Mouse (Mus musculus) G1E-ER4 (cell line): ENCODE results near the gene Ppard. TPM values are rescaled to one million over a fixed set of nuclear protein-coding genes. Genes with fewer than 3 reads are reported as not detected.

ENCODE experiments used
- GATA1 ChIP-seq: IDR thresholded peaks from one replicate; pipeline ENCODE4 v1.8.0; 2012; ENCODE audit warnings: low read length, inconsistent platforms
- polyA plus RNA-seq: library from polyadenylated mRNA; stranded (reverse); fragments of >175 nt; gene quantifications from 2 replicates; pipeline ENCODE4 v1.2.3, GENCODE M21; 2012

Ppard gene
- 58.7 and 61.9 TPM in 2 replicates for polyA plus RNA-seq

DNA sequence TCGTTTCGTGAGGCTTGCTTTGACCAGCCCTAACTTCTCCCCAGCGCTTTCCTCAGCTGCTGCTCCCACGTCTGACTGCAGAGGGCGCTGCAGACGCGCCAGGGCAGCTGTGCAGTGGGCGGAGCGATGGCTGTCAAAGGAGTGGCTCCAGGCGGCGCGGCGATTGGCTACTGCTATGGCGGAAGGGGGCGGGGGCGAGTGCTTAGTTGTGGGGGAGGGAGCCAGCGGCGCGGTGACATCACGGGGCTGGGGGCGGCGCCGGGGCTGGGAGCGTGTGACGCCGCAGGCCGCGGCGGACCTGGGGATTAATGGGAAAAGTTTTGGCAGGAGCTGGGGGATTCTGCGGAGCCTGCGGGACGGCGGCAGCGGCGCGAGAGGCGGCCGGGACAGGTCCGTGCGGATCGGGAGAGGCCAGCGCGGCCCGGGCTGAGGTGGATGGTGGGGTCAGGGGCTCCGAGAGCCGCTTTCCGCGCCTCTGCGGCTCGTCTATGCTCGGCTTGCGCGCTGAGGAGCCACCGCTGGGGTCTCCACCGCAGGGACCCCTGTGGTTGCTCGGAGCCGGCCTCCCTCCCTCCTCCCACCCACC, at the start of gene Ppard:
Gene Ppard, plus strand, starts transcription at position 226 of the 586 bp plus-strand sequence.
- TF ChIP-seq GATA1: no peak

DNA sequence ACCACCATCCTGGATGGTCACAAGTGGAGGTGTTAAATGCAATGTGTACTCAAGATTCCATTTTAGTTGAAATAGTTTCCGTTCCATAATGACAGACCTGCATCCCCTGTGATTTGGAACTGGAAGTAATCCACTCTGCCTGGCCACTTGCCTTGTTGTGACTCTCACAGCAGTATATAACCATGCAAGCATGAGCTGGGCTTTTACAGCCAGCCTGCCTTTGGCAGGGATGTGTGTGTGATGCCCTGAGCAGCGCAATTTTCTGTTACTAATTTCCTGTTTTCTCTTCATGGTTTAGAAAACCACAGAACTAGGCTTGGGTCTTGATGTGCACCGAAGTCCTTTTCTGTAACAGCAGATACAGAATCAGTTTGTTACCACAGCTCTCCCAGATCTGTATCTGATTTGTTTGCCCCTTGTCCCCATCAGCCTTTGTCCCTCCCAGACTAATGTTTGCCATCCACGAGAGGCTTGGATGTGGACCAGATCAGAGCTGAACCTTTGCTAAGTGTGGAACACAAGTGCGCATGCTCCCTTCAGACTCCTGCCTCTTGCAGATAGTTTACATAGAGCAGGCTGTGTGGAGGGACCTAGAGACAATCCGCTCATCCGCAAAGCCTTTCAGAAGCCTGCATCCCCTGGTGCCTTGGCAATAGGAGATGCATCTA, 47.4 kb upstream of the Ppard start:
- no peak for TF ChIP-seq GATA1

DNA sequence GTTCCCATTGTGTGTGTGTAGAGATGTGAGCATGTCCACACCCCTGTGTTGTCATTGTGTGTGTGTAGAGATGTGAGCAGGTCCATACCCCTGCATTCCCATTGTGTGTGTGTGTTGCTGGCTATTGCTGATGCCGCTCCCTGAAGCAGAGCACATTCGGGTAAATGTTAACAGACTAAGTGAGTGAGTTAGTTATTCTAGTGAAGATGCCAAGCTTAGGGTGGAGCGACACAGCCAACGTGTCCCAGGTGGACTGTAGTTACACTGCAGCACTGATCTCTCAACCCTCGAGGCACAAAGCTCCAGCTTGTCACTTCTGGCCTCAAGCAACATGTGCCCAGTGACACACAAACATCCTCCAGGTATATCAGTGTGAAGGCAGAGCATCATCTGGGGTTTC, 44.2 kb upstream of the Ppard start:
- TF ChIP-seq GATA1: no peak

DNA sequence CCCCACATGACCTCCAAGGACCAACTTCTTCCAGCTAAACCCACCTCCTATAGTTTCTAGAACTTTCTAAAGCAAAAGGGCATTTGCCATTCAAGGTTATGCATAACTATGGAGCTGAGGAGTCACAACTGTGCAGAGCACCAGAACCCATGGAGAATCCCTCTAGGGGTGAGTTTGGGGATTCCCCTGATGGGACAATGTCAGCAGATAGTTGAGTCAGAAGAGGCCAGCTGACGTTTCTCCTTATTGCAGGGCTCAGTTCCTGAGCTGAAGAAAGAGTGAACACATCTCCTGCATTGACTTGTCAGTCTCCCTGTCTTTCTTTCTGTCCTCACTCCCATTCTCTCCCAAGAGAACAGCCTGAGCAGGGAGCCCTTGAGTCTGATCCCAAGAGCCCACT, 39.7 kb upstream of the Ppard start:
- TF ChIP-seq GATA1: no peak

- no peak for TF ChIP-seq GATA1
Measured at GRCm38 (mm10) chr17:28193559-28193958, 38.9 kb upstream of the Ppard start.

DNA sequence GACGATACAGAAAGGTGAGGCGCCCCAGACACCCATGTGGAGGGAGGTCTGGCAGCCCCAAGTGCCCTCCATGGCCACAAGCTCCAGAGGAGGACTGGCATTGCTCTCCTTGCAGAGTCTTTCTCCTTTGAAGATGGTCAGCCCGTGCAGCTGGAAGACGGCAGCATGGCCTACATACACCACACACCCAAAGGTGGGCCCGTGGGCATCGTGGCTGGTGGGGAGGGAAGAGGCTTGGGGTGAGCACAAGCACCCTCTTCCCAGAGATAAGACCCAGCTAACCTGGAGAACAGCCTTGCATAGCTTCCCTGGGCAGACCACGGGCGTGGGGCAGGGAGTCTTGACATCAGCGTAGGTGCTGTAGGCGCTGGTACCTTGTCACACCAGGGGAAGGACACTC, 37.5 kb upstream of the Ppard start:
- no peak for TF ChIP-seq GATA1

GRCm38 (mm10) chr17:28197646-28198045, 34.9 kb upstream of the Ppard start:
- TF ChIP-seq GATA1: no peak

DNA sequence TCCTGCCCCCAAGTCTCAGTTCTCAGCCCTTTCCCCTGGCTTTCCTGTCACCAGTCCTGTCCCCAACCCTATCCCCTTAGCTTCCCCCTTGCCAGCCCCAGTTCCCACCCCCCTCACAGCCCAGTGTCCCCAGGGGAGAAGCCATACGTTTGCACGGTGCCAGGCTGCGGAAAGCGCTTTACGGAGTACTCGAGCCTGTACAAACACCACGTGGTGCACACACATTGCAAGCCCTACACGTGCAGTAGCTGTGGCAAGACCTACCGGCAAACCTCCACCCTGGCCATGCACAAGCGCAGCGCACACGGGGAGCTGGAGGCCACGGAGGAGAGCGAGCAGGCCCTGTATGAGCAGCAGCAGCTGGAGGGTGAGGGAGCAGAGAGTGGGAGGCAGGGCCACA, 30.5 kb upstream of the Ppard start:
- no peak for TF ChIP-seq GATA1

- TF ChIP-seq GATA1: no peak
Measured at GRCm38 (mm10) chr17:28204052-28204720, 28.3 kb upstream of the Ppard start.

GRCm38 (mm10) chr17:28205443-28205842, 27.1 kb upstream of the Ppard start:
- TF ChIP-seq GATA1: no peak

DNA sequence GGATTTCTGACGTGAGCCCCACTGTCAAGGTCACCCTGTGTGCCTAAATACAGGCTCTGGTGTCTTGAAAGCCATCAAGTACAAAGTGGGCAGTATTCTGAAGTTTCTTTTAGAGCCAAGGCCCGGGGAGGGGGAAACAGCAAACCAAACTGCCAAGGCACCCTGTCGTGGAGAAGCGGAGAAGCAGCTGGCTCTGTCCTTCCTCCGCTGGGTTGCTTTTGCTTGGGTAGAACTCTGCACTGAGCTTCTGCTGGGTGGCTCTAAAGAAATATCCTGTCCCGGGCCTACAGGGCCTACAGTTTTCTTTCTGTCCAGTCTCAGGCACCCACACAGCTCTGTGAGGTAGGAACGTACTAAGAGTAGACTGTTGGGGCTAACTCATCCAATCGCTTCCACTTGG, 25.4 kb upstream of the Ppard start:
- no peak for TF ChIP-seq GATA1

- TF ChIP-seq GATA1: no peak
Measured at GRCm38 (mm10) chr17:28207591-28208313, 24.7 kb upstream of the Ppard start, which contains the start of gene Def6. TSS of gene Def6 (plus strand) at chr17:28207778.

DNA sequence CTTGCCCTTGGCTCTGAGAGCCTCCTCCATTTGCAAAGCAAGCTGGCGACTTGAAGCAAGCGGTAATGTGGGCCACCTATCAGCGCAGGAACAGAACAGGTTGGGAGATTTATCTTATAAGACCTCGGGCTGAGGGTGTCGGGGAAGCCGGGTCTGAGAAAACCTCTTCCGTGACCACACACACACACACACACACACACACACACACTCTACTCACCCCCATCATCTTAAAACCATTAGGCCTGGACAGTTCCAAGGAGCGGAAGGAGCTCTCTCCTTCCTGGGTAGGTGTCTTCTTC, 24.2 kb upstream of the Ppard start:
- no peak for TF ChIP-seq GATA1

- no peak for TF ChIP-seq GATA1
Measured at GRCm38 (mm10) chr17:28209457-28210110, 22.9 kb upstream of the Ppard start.

DNA sequence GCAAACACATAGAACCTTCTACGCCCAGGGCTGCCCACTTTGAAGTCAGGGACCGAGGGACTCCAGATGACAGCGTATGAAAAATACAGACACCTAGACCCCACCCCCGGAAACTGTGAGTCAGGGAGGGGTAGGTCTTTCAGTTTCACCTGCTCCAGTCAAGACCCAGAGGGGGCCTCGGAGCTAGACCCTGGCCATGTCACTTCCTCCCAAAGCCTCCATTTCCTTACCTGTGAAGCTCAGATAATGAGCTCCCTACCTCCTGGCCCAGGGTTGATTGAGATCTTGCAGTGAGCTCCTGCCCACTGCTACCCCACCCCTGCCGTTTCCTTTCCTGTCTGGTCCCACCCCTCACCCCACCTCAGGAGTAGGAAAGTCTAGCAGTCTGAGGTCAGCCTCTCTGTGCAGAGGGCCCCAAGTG, 20.6 kb upstream of the Ppard start:
- TF ChIP-seq GATA1: no peak

DNA sequence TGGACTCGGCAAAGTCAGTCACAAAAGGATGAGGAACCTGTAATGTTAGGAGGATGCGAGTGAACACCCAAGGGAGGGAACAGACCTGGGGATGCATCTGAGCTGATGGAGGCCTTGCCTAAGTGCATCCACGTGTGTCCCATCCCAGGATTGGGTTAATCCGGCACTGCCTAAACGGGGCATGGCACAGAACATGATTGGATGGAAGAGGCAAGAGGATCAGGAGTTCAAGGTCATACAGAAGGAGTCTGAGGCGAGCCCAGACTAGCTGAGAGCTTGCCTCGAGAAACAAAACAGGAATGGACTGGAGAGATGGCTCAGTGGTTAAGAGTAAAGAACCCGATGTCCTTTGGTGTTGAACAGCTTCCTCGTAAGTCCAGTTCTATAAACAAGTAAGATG, 20.1 kb upstream of the Ppard start:
- TF ChIP-seq GATA1: no peak
